Mouse (Mus musculus): ENCODE data around the gene Olfr1057. TPM values are rescaled to one million over a fixed set of nuclear protein-coding genes. Genes with fewer than 3 reads are reported as not detected.
"Not testable (repeated sequence)": the region's sequence is repeated elsewhere in the genome, so short reads cannot be mapped to it uniquely, and the experiment has no call there.

The Olfr1057 gene
- not detected in 2 replicates for polyA plus RNA-seq (2014; fragmentation: Nextera tagmentation; extraction: Ambion mirVana)

DNA sequence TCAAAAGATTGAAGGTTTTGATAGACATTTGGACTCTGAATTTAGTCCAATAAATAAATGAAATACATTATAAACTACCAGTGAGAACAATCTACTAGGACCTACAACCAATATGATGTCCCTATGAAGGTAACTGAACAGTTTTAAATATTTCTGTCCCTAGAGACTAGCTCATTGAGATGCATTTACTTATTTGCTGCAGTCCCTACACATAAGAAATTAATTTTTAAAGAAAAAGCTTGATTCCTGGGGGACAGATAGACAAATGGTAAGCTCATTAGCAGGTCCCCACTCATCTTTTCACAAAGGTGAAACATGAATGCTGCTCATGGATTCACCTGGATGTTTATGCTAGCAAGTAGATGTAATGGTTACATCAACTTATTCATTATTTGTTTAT, at the start of gene Olfr1057:
Olfr1057 (minus strand) TSS at position 101 of the 400 bp plus-strand sequence.
- no peak for ATAC-seq (replicated peaks; ENCODE audit: insufficient number of reproducible peaks, low FRiP score, low TSS enrichment, low read depth)
- H3K9me3 ChIP-seq (replicated peaks; ENCODE audit: control insufficient read depth, low read length) = no peaks in the 10 kb centered on the region

DNA sequence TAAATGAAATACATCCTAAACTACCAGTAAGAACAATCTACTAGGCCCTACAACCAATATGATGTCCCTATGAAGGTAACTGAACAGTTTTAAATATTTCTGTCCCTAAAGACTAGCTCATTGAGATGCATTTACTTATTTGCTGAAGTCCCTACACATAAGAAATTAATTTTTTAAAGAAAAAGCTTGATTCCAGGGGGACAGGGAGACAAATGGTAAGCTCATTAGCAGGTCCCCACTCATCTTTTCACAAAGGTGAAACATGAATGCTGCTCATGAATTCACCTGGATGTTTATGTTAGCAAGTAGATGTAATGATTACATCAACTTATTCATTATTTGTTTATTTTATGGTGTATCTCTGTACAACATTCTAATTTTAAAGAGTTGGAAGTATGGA, 48.5 kb upstream of the Olfr1057 start, which contains the start of gene Olfr1062:
Olfr1062 (minus strand) TSS at position 101 of the 400 bp plus-strand sequence.
- not testable (repeated sequence) for H3K27ac ChIP-seq (replicated peaks; ENCODE audit: low read depth, low read length); H3K9ac ChIP-seq (replicated peaks; ENCODE audit: low read length); DNase-seq (ENCODE audit: low spot score); ATAC-seq (replicated peaks; ENCODE audit: insufficient number of reproducible peaks, low FRiP score, low TSS enrichment, low read depth); H3K36me3 ChIP-seq (replicated peaks; ENCODE audit: control insufficient read depth, insufficient read depth, low read depth, low read length); H3K4me2 ChIP-seq (ENCODE audit: low read depth, low read length); H3K4me3 ChIP-seq (ENCODE audit: low read depth, low read length); H3K9me3 ChIP-seq (replicated peaks; ENCODE audit: control insufficient read depth, low read length); H3K4me1 ChIP-seq (ENCODE audit: control insufficient read depth, insufficient read depth, low read length); H3K27me3 ChIP-seq (ENCODE audit: control insufficient read depth, insufficient read depth, low read length)

More for the DNA sequence above, at the start of gene Olfr1057:
- no peak within 1 kb of the TSS for H3K4me2 ChIP-seq (ENCODE audit: low read depth, low read length)
- no peak for DNase-seq (ENCODE audit: low spot score)
- H3K36me3 ChIP-seq (replicated peaks; ENCODE audit: control insufficient read depth, insufficient read depth, low read depth, low read length) = no peaks in the 10 kb centered on the region
- no peaks in the 10 kb centered on the region for H3K27me3 ChIP-seq (ENCODE audit: control insufficient read depth, insufficient read depth, low read length)
- no peak within 1 kb of the TSS for H3K9ac ChIP-seq (replicated peaks; ENCODE audit: low read length)
- H3K4me3 ChIP-seq (ENCODE audit: low read depth, low read length) = no peak within 1 kb of the TSS
- H3K27ac ChIP-seq (replicated peaks; ENCODE audit: low read depth, low read length) = no peak within 1 kb of the TSS
- H3K4me1 ChIP-seq (ENCODE audit: control insufficient read depth, insufficient read depth, low read length) = no peaks in the 10 kb centered on the region

DNA sequence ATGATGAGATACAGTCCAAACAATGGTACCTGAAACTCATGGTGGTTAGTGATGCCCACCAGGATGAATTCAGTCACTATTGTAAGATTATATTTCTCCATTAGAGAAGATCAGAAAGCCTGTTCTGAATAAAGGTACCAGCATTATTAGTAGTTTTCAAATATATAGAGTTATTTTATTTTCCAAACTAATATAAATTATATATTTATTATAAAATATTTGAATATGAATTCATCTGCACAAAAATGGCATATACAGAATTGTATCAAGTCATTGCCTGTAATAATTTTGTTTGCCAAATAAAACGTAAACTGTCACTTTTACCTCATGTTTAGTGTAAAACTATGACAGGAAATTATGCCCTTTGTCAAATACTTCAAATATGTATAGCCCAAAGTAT, 35.8 kb upstream of the Olfr1057 start, which contains the start of gene Olfr1061:
Olfr1061 (minus strand) TSS at position 101 of the 400 bp plus-strand sequence.
- 66% methylated on average over 1 of the region's 1 CpGs for whole genome bisulfite sequencing

DNA sequence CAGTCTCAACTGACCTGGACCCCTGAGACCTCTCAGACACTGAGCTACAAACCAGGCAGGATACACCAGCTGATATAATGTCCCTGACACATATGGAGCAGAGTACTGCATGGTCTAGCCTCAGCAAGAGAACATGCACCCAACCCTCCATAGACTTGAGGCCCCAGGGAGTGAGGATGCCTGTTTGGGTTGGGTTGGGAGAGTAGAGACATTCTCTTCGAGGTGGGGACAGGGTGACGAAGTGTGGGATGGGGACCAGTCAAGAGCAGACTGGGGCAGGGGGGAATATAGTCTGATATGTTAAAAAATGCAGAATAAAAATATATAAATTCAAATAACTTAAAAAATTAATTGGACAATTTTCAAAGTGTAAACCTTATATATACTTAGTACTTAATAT, 16.9 kb upstream of the Olfr1057 start:
- Histone ChIP-seq H3K9me3 (replicated peaks; ENCODE audit: control insufficient read depth, low read length) (no peaks in the 10 kb centered on the region), H3K27me3 (ENCODE audit: control insufficient read depth, insufficient read depth, low read length) (no peaks in the 10 kb centered on the region), H3K4me2 (ENCODE audit: low read depth, low read length) (no peak overlapping the region), H3K27ac (replicated peaks; ENCODE audit: low read depth, low read length) (no peak overlapping the region), H3K9ac (replicated peaks; ENCODE audit: low read length) (no peak overlapping the region), H3K4me3 (ENCODE audit: low read depth, low read length) (no peak overlapping the region), H3K36me3 (replicated peaks; ENCODE audit: control insufficient read depth, insufficient read depth, low read depth, low read length) (no peaks in the 10 kb centered on the region), H3K4me1 (ENCODE audit: control insufficient read depth, insufficient read depth, low read length) (no peaks in the 10 kb centered on the region)
- 83% methylated on average over 2 of the region's 2 CpGs for WGBS
- DNase-seq (ENCODE audit: low spot score) (no peak), ATAC-seq (replicated peaks; ENCODE audit: insufficient number of reproducible peaks, low FRiP score, low TSS enrichment, low read depth) (no peak; the same call in 1 of the 2 replicates)

More for the DNA sequence above, 35.8 kb upstream of the Olfr1057 start, which contains the start of gene Olfr1061:
- H3K4me2 ChIP-seq (ENCODE audit: low read depth, low read length) = no peak within 1 kb of the TSS
- ATAC-seq (replicated peaks; ENCODE audit: insufficient number of reproducible peaks, low FRiP score, low TSS enrichment, low read depth) (no peak), DNase-seq (ENCODE audit: low spot score) (no peak)
- H3K9ac ChIP-seq (replicated peaks; ENCODE audit: low read length) = no peak within 1 kb of the TSS
- no peak within 1 kb of the TSS for H3K4me3 ChIP-seq (ENCODE audit: low read depth, low read length)
- no peaks in the 10 kb centered on the region for H3K36me3 ChIP-seq (replicated peaks; ENCODE audit: control insufficient read depth, insufficient read depth, low read depth, low read length)
- no peak within 1 kb of the TSS for H3K27ac ChIP-seq (replicated peaks; ENCODE audit: low read depth, low read length)
- no peaks in the 10 kb centered on the region for H3K9me3 ChIP-seq (replicated peaks; ENCODE audit: control insufficient read depth, low read length)
- no peaks in the 10 kb centered on the region for H3K27me3 ChIP-seq (ENCODE audit: control insufficient read depth, insufficient read depth, low read length)
- H3K4me1 ChIP-seq (ENCODE audit: control insufficient read depth, insufficient read depth, low read length) = no peaks in the 10 kb centered on the region

DNA sequence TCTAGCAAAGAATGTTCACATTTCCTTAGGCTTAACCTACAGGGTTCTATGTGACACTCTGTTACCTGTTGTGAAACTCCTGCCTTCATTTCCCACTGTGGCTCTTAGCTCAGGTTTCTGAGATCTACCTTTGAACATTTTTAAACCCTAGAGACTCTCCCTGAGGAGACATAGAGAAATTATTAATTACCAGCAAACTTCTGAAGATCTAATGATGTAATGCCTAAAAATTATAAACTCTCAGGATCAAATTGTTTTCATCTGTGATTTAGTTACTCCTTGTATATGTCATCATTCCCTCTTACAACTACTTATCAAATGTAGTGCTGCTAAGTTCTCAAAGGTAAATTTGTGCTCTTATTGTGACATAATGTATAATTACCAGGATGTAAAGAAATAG, 10.3 kb upstream of the Olfr1057 start, which contains the start of gene Olfr1058:
Olfr1058 (minus strand) TSS at position 101 of the 400 bp plus-strand sequence.
- not testable (repeated sequence) for H3K36me3 ChIP-seq (replicated peaks; ENCODE audit: control insufficient read depth, insufficient read depth, low read depth, low read length); H3K4me1 ChIP-seq (ENCODE audit: control insufficient read depth, insufficient read depth, low read length); H3K9ac ChIP-seq (replicated peaks; ENCODE audit: low read length); ATAC-seq (replicated peaks; ENCODE audit: insufficient number of reproducible peaks, low FRiP score, low TSS enrichment, low read depth); H3K9me3 ChIP-seq (replicated peaks; ENCODE audit: control insufficient read depth, low read length); DNase-seq (ENCODE audit: low spot score); H3K27me3 ChIP-seq (ENCODE audit: control insufficient read depth, insufficient read depth, low read length); H3K4me2 ChIP-seq (ENCODE audit: low read depth, low read length); H3K4me3 ChIP-seq (ENCODE audit: low read depth, low read length); H3K27ac ChIP-seq (replicated peaks; ENCODE audit: low read depth, low read length)

DNA sequence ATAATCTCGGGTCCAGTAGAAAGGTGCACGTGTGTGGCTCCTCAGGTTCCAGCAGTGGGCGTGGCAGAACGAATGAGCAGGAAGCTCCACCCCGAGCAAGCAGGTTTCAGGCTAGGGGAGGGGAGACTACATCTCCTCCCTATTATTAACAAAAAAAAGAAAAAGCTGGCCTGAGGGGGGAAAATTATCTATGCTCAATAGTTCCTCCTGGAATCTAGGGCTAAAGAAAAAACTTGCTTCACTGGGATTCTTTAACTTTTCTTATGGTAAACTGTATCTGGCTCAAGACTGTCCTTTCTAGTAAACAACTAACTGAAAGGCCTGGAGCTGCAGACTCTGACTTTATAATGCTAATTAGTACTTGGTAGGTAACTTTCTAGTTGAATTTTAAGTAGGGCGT, 11.9 kb downstream of the Olfr1057 start:
- H3K4me2 ChIP-seq (ENCODE audit: low read depth, low read length); H3K27ac ChIP-seq (replicated peaks; ENCODE audit: low read depth, low read length); ATAC-seq (replicated peaks; ENCODE audit: insufficient number of reproducible peaks, low FRiP score, low TSS enrichment, low read depth); H3K4me3 ChIP-seq (ENCODE audit: low read depth, low read length); DNase-seq (ENCODE audit: low spot score); H3K4me1 ChIP-seq (ENCODE audit: control insufficient read depth, insufficient read depth, low read length); H3K9ac ChIP-seq (replicated peaks; ENCODE audit: low read length); H3K27me3 ChIP-seq (ENCODE audit: control insufficient read depth, insufficient read depth, low read length); H3K9me3 ChIP-seq (replicated peaks; ENCODE audit: control insufficient read depth, low read length); H3K36me3 ChIP-seq (replicated peaks; ENCODE audit: control insufficient read depth, insufficient read depth, low read depth, low read length): not testable (repeated sequence)
- WGBS = no CpG with 5 or more reads among the region's 6 CpGs

DNA sequence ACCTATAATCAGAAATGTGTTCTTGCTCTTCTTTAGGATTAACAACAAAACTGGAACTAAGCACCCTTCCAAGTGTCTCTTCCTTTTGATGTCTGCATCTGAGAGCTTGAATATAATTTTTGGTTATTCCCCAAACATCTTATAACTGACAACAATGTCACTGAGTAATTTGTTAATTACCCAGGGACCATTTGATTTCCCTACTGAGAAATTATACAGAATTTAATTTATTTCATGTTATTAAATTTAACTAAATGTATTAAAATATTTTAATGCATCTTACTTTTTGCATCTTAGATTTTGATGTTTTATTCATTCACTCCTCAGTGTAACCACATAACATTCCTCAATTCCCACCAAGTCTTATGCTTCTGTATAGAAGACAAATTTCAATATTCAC, 15.8 kb downstream of the Olfr1057 start, which contains the start of gene Olfr1056:
Olfr1056 (minus strand) TSS at position 101 of the 400 bp plus-strand sequence.
- no peaks in the 10 kb centered on the region for H3K4me1 ChIP-seq (ENCODE audit: control insufficient read depth, insufficient read depth, low read length)
- no peak within 1 kb of the TSS for H3K9ac ChIP-seq (replicated peaks; ENCODE audit: low read length)
- H3K9me3 ChIP-seq (replicated peaks; ENCODE audit: control insufficient read depth, low read length) = no peaks in the 10 kb centered on the region
- no peak within 1 kb of the TSS for H3K4me2 ChIP-seq (ENCODE audit: low read depth, low read length)
- ATAC-seq (replicated peaks; ENCODE audit: insufficient number of reproducible peaks, low FRiP score, low TSS enrichment, low read depth) (no peak), DNase-seq (ENCODE audit: low spot score) (no peak)
- no peaks in the 10 kb centered on the region for H3K27me3 ChIP-seq (ENCODE audit: control insufficient read depth, insufficient read depth, low read length)
- H3K36me3 ChIP-seq (replicated peaks; ENCODE audit: control insufficient read depth, insufficient read depth, low read depth, low read length) = no peaks in the 10 kb centered on the region
- H3K27ac ChIP-seq (replicated peaks; ENCODE audit: low read depth, low read length) = no peak within 1 kb of the TSS
- no peak within 1 kb of the TSS for H3K4me3 ChIP-seq (ENCODE audit: low read depth, low read length)

DNA sequence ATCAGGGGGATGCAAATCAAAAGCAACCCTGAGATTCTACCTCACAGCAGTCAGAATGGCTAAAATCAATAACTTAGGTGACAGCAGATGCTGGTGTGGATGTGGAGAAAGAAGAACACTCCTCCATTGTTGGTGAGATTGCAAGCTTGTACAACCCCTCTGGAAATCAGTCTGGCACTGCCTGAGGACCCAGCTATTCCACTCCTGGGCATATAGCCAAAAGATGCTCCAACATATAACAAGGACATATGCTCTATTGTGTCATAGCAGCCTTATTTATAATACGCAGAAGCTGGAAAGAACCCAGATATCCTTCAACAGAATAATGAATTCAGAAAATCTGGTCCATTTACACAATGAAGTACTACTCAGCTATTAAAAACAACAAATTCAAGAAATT, 26.4 kb downstream of the Olfr1057 start:
- 94% methylated on average over 1 of the region's 1 CpGs for WGBS

More for the DNA sequence above, 26.4 kb downstream of the Olfr1057 start:
- not testable (repeated sequence) for H3K27me3 ChIP-seq (ENCODE audit: control insufficient read depth, insufficient read depth, low read length); H3K9ac ChIP-seq (replicated peaks; ENCODE audit: low read length); H3K4me1 ChIP-seq (ENCODE audit: control insufficient read depth, insufficient read depth, low read length); H3K4me3 ChIP-seq (ENCODE audit: low read depth, low read length); DNase-seq (ENCODE audit: low spot score); H3K4me2 ChIP-seq (ENCODE audit: low read depth, low read length); ATAC-seq (replicated peaks; ENCODE audit: insufficient number of reproducible peaks, low FRiP score, low TSS enrichment, low read depth); H3K9me3 ChIP-seq (replicated peaks; ENCODE audit: control insufficient read depth, low read length); H3K27ac ChIP-seq (replicated peaks; ENCODE audit: low read depth, low read length); H3K36me3 ChIP-seq (replicated peaks; ENCODE audit: control insufficient read depth, insufficient read depth, low read depth, low read length)
